Mouse (Mus musculus) CD4-positive naive resting alpha-beta T cell, adult 76 days (primary cell): ENCODE data around the gene Clec4g. TPM values are rescaled to one million over a fixed set of nuclear protein-coding genes. Genes with fewer than 3 reads are reported as not detected.

Experiments used
- total RNA-seq: library from RNA; stranded (reverse); gene quantifications from one replicate; pipeline ENCODE4 v1.2.4, GENCODE M21; 2023

Clec4g gene
- not detected for total RNA-seq

GRCm38 (mm10) chr8:3720551-3720950, at the start of gene Clec4g:
Clec4g (minus strand) TSS chr8:3720651.

GRCm38 (mm10) chr8:3748761-3749160, 28.3 kb upstream of the Clec4g start, which contains the start of gene Cd209a:
Cd209a (minus strand) TSS chr8:3748984.

GRCm38 (mm10) chr8:3694121-3694520, 26.3 kb downstream of the Clec4g start, which contains the start of gene Fcer2a:
Fcer2a (minus strand) TSS chr8:3694175.

GRCm38 (mm10) chr8:3676131-3676992, 44.1 kb downstream of the Clec4g start, which contains the start of gene Trappc5:
Trappc5 (plus strand) TSS chr8:3676299.

GRCm38 (mm10) chr8:3671980-3672491, 48.4 kb downstream of the Clec4g start, which contains the start of gene Fcor:
Fcor (minus strand) TSS chr8:3672362.

GRCm38 (mm10) chr8:3665507-3665906, 54.9 kb downstream of the Clec4g start, which contains the start of gene Mcemp1:
Mcemp1 (plus strand) TSS chr8:3665754.

Other genes starting within 250 kb of the Clec4g start
- gene Tex45, start 249.8 kb downstream of the Clec4g start, total RNA-seq: 13.0 TPM
- gene Zfp358, start 227.5 kb downstream of the Clec4g start, total RNA-seq: 4.0 TPM
- 68.8 TPM for gene Mcoln1, start 220.2 kb downstream of the Clec4g start, total RNA-seq
- 46.8 TPM for gene Pnpla6, start 205.3 kb downstream of the Clec4g start, total RNA-seq
- not detected for gene C330021F23Rik, start 152.7 kb downstream of the Clec4g start, total RNA-seq
- gene Camsap3, start 133.4 kb downstream of the Clec4g start, total RNA-seq: not detected
- 91.9 TPM for gene Xab2, start 99.3 kb downstream of the Clec4g start, total RNA-seq
- 32.2 TPM for gene Pet100, start 99.1 kb downstream of the Clec4g start, total RNA-seq
- not detected for gene Pcp2, start 95.1 kb downstream of the Clec4g start, total RNA-seq
- gene Stxbp2, start 89.7 kb downstream of the Clec4g start, total RNA-seq: 186 TPM
- not detected for gene Retn, start 64.9 kb downstream of the Clec4g start, total RNA-seq
- gene Mcemp1, start 54.9 kb downstream of the Clec4g start, total RNA-seq: 0.38 TPM
- gene Fcor, start 48.3 kb downstream of the Clec4g start, total RNA-seq: not detected
- gene Trappc5, start 44.4 kb downstream of the Clec4g start, total RNA-seq: 14.5 TPM
- gene Fcer2a, start 26.5 kb downstream of the Clec4g start, total RNA-seq: 42.6 TPM
- 2.2 TPM for gene Cd209a, start 28.3 kb upstream of the Clec4g start, total RNA-seq
- not detected for gene Cd209e, start 133.7 kb upstream of the Clec4g start, total RNA-seq
- not detected for gene Cd209d, start 157.9 kb upstream of the Clec4g start, total RNA-seq
- gene Cd209b, start 206.2 kb upstream of the Clec4g start, total RNA-seq: not detected
- not detected for gene Cd209c, start 234.1 kb upstream of the Clec4g start, total RNA-seq